Mouse (Mus musculus) hindbrain, embryonic 11.5 days (tissue): ENCODE measurements around the gene Enthd1. TPM values are rescaled to one million over a fixed set of nuclear protein-coding genes. Genes with fewer than 3 reads are reported as not detected.

Source experiments
- ATAC-seq: fragments of 200-750 bp; cut with Nextera tagmentation; 2 replicates; pipeline ENCODE4 v1.8.0; 2017; ENCODE audit warnings: mild to moderate bottlenecking, moderate TSS enrichment, moderate library complexity; ENCODE audit not compliant: low FRiP score
- DNase-seq: peaks from one replicate; pipeline ENCODE4 v3.0.0-alpha.2; 2015; ENCODE audit warnings: low spot score
- H3K27ac ChIP-seq: fragments of 300-500 bp; sonication (generic); 2 replicates; pipeline ENCODE4 v1.5.1; 2014; ENCODE audit warnings: mild to moderate bottlenecking, low read depth, low read length
- H3K27me3 ChIP-seq: fragments of 300-500 bp; sonication (generic); 2 replicates; pipeline ENCODE4 v1.6.1; 2014; ENCODE audit warnings: mild to moderate bottlenecking, low read length, moderate library complexity, mixed read lengths; ENCODE audit not compliant: control insufficient read depth, insufficient read depth
- H3K36me3 ChIP-seq: fragments of 300-500 bp; sonication (generic); 2 replicates; pipeline ENCODE4 v1.6.1; 2014; ENCODE audit warnings: mild to moderate bottlenecking, low read length, moderate library complexity, mixed read lengths; ENCODE audit not compliant: control insufficient read depth, insufficient read depth
- H3K4me1 ChIP-seq: fragments of 300-500 bp; sonication (generic); replicated peaks from 2 replicates; pipeline ENCODE4 v1.6.1; 2014; ENCODE audit warnings: low read length, mixed read lengths; ENCODE audit not compliant: control insufficient read depth, insufficient read depth
- H3K4me2 ChIP-seq: fragments of 300-500 bp; sonication (generic); replicated peaks from 2 replicates; pipeline ENCODE4 v1.6.1; 2014; ENCODE audit warnings: mild to moderate bottlenecking, low read depth, low read length
- H3K4me3 ChIP-seq: fragments of 300-500 bp; sonication (generic); 2 replicates; pipeline ENCODE4 v1.5.1; 2014; ENCODE audit warnings: low read depth, low read length
- H3K9ac ChIP-seq: fragments of 300-500 bp; sonication (generic); 2 replicates; pipeline ENCODE4 v1.6.1; 2014; ENCODE audit warnings: low read depth, low read length
- H3K9me3 ChIP-seq: fragments of 300-500 bp; sonication (generic); 2 replicates; pipeline ENCODE4 v1.6.1; 2016; ENCODE audit warnings: low read length; ENCODE audit not compliant: control insufficient read depth
- WGBS: fragments of 180-500 bp; shearing (Covaris S2); extraction: QIAGEN DNeasy Blood & Tissue Kit; methylation state at CpG from one replicate; pipeline ENCODE4 v1.1.7; 2014; 5-methylcytosine and 5-hydroxymethylcytosine counted together
- polyA plus RNA-seq: library from polyadenylated mRNA; unstranded; fragments of >200 nt; fragmentation: Nextera tagmentation; extraction: Ambion mirVana; gene quantifications from 2 replicates; pipeline ENCODE4 v1.2.1, GENCODE M21; 2014

Gene Enthd1
- polyA plus RNA-seq, 1 experiment from 2014 or later = not detected

DNA sequence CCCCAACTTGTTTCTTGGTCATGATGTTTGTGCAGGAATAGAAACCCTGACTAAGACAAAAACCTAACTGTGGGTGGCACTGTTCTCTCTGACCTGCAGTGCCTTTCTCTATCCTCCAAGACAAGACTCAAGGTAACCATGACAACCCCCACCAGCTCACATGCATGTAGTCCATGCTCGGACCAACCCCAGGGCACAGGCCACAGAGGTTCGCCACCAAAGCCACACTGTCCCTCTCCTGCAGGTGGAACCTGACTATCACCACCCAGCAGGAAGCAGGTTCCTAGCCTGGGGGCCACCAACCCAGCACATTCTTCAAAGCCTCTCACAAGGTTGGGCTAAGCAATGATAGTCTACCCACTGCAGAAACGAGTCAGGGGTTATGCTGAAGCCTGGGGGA is 76.3 kb downstream of the Enthd1 start:
- no peaks in the 10 kb centered on the region for H3K27me3 ChIP-seq
- no peaks in the 10 kb centered on the region for H3K36me3 ChIP-seq
- H3K9ac ChIP-seq = no peak overlapping the region
- no peak overlapping the region for H3K4me2 ChIP-seq
- no peak overlapping the region for H3K27ac ChIP-seq
- 39% methylated on average over 3 of the region's 3 CpGs for WGBS
- no peaks in the 10 kb centered on the region for H3K9me3 ChIP-seq
- no peak for ATAC-seq
- no peaks in the 10 kb centered on the region for H3K4me1 ChIP-seq
- H3K4me3 ChIP-seq = no peak overlapping the region
- DNase-seq = no peak

DNA sequence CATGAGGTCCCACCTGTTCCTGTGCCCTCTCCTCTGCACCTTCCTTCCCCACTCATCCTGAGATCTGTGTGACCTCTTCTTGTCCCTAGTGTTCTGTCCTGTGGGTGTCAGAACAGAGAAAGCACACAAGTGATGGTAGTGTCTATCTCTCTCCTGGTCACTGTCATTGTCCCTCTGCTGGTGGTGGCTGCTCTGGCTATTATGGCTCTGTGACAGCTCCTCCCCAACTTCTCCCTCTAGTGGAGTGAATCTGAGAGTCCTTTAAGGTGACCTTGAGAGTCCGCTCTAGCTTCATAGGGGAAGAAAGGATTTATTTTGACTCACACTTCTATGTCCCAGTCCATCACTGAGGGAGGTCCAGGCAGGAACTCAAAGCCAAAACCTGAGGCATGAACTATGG is 79.4 kb downstream of the Enthd1 start:
- no peak for ATAC-seq

DNA sequence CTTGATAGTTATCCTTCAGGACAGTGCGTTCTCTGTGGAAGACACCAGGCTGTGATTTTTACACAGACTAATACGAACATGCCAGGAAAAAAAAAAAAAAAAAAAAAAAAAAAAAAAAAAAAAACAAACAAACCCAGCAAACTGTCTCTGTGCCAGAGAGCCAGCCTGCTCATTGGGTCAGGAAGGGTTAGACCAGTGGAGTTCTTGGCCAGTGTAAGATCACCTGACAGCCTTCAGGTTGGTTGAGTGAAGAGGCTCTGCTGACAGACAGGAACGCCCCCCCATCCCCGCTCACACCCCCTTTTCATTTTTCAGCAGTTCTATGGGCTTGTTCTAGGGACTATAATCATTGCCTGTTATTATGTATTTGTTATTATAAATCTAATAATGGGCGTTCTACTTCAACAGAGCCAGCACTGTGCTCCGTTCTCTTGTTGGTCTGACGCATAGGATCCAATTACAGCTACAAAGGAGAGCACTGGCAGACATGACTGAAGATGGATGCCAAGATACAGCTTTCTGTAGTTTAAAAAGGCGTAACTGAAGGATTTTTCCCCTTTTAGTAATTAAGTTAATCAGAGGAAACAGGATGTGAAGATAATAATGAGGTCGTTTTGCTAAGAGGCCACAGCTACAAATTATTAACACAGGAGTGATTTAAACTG is 81.8 kb downstream of the Enthd1 start:
- H3K27me3 ChIP-seq = no peaks in the 10 kb centered on the region
- H3K9ac ChIP-seq = no peak overlapping the region
- no peak overlapping the region for H3K4me2 ChIP-seq
- H3K4me1 ChIP-seq = no peaks in the 10 kb centered on the region
- WGBS = 74% methylated on average over 9 of the region's 9 CpGs
- DNase-seq = no peak
- H3K9me3 ChIP-seq = no peaks in the 10 kb centered on the region
- ATAC-seq = no peak
- H3K27ac ChIP-seq = no peak overlapping the region
- H3K4me3 ChIP-seq = no peak overlapping the region
- no peaks in the 10 kb centered on the region for H3K36me3 ChIP-seq

More for the DNA sequence above, 79.4 kb downstream of the Enthd1 start:
- no peaks in the 10 kb centered on the region for H3K9me3 ChIP-seq
- no peak overlapping the region for H3K4me2 ChIP-seq
- H3K36me3 ChIP-seq = no peaks in the 10 kb centered on the region
- H3K9ac ChIP-seq = no peak overlapping the region
- H3K27me3 ChIP-seq = no peaks in the 10 kb centered on the region
- DNase-seq = no peak
- no peaks in the 10 kb centered on the region for H3K4me1 ChIP-seq
- 96% methylated on average over 1 of the region's 1 CpGs for WGBS
- H3K4me3 ChIP-seq = no peak overlapping the region
- no peak overlapping the region for H3K27ac ChIP-seq

DNA sequence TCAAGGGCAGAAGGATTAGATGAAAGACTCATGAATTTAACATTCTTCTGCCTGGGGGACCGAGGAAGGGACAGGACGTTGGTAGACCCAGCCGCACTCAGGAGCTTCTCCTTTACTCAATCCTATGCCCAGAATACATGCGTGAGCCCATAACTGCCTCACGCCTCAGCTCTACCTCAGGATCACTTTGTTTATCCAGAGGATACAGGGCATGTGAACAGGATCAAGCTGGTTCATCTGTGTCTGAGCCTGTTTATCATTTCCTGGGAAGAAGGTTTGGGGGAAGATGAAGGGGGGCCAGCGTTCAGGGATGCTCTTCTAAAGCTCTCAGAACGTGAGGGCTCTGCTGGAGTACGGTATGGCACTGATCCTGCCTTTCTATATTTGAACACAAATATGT is 82.6 kb downstream of the Enthd1 start:
- ATAC-seq (no peak), DNase-seq (no peak)
- Histone ChIP-seq H3K4me1 (no peaks in the 10 kb centered on the region), H3K27me3 (no peaks in the 10 kb centered on the region), H3K36me3 (no peaks in the 10 kb centered on the region), H3K4me3 (no peak overlapping the region), H3K4me2 (no peak overlapping the region), H3K27ac (no peak overlapping the region), H3K9ac (no peak overlapping the region), H3K9me3 (no peaks in the 10 kb centered on the region)
- WGBS = 83% methylated on average over 8 of the region's 8 CpGs

DNA sequence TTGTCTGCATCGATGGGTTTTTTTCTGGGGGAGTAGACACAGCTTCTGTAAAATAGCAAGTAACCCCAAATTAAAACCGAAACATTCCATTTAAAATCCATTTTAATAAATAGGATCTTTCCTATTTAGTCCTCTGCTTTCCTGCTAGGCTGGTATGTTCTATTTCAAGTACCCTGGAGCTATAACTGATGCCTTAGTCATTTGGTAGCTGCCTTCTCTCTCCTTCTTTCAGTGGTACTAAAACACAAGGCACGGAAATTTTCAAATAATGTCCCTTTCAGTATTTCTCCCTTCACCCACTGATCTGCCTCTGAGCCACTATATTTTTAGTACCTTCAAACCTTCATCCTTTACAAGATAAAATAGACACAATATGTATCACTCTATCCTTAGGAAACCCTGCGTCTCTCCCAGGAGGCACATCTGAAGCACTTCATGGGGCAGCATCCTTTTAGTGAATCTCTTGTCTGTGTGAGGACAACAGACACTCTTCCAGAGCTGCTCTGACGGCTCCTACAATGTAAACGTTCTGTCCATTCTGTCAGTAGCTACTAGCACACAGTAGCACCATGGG is 90.4 kb downstream of the Enthd1 start:
- H3K4me3 ChIP-seq = no peak overlapping the region
- no peaks in the 10 kb centered on the region for H3K4me1 ChIP-seq
- ATAC-seq = no peak
- H3K27me3 ChIP-seq = no peaks in the 10 kb centered on the region
- 82% methylated on average over 6 of the region's 6 CpGs for WGBS
- DNase-seq = no peak
- no peak overlapping the region for H3K27ac ChIP-seq
- no peaks in the 10 kb centered on the region for H3K36me3 ChIP-seq
- H3K4me2 ChIP-seq = no peak overlapping the region
- no peak overlapping the region for H3K9ac ChIP-seq
- no peaks in the 10 kb centered on the region for H3K9me3 ChIP-seq

DNA sequence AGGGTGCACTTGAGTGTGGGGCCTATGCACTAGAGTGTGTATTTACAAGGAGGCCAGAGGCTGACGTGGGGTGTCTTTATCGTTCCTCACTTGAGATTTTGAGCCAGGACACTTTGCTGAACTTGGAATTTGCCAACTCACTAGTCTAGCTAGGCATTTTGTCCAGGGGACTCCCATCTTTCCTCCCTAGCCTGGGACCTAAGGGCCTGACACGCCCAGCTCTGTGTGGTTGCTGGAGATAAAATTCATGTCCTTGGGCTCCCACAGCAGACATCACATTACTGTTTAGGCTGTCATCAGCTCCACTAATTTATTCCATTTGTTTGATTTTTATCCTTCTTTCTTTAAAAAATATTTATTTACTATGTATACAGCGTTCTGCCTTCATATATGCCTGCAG is 97.1 kb downstream of the Enthd1 start:
- H3K27me3 ChIP-seq = no peaks in the 10 kb centered on the region; the same call in 1 of the 2 replicates
- no peaks in the 10 kb centered on the region for H3K36me3 ChIP-seq
- no peaks in the 10 kb centered on the region for H3K4me1 ChIP-seq
- H3K4me3 ChIP-seq = no peak overlapping the region
- H3K9me3 ChIP-seq = no peaks in the 10 kb centered on the region
- no peak overlapping the region for H3K9ac ChIP-seq
- ATAC-seq (no peak), DNase-seq (no peak)
- no peak overlapping the region for H3K4me2 ChIP-seq
- 86% methylated on average over 4 of the region's 4 CpGs for WGBS
- no peak overlapping the region for H3K27ac ChIP-seq

DNA sequence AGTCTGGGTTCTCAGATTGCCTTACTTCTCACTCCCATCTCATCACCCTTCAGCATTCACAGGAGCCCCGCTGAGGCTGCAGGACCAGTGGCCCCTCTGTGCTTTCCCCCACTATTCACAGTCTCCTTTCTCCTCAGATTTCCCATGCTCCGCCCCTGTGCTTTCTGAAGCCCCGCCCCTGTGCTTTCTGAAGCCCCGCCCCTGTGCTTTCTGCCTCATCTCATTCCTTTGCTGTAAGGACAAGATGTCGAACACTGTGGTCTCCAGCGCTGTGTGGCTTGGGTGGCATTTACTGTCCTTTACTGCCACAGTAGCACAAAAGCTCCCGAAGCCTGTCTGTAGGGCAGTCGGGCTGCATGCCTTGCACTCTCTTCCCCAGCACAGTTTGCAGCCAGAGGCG is 102.8 kb downstream of the Enthd1 start:
- 0 out of 2 replicates have a peak overlapping the region, but pooled peaks have one; percentile 9 for H3K4me2 ChIP-seq
- ATAC-seq = peak; percentile 68

DNA sequence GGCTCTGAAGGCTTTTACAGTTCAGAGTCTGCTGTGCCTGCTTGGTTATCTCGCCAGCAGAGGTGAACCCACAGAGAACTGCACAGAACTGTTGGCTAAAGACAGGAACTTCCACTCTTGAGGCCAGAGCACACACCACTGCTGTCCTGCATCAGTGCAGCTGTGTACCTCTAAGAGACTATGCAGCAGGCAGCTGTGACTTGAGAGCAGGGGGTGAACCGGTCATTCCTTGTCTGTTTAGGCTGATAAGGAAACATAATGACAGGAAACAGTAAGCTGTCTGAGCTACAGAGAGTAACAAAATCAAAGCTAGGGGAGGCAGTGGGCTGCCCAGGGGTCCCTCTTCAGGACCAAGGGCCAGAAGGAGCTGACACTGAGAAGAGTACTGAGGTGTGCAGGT is 103.5 kb downstream of the Enthd1 start:
- WGBS = 61% methylated on average over 2 of the region's 2 CpGs

More for the DNA sequence above, 102.8 kb downstream of the Enthd1 start:
- Histone ChIP-seq H3K36me3 (no peaks in the 10 kb centered on the region), H3K4me3 (no peak overlapping the region), H3K9ac (no peak overlapping the region), H3K27ac (no peak overlapping the region), H3K27me3 (no peaks in the 10 kb centered on the region; the same call in 1 of the 2 replicates), H3K9me3 (no peaks in the 10 kb centered on the region), H3K4me1 (peaks cover 3% of the 10 kb centered on the region; the same call in 1 of the 2 replicates)
- WGBS = 5% methylated on average over 9 of the region's 9 CpGs
- peak; percentile 68 for DNase-seq

DNA sequence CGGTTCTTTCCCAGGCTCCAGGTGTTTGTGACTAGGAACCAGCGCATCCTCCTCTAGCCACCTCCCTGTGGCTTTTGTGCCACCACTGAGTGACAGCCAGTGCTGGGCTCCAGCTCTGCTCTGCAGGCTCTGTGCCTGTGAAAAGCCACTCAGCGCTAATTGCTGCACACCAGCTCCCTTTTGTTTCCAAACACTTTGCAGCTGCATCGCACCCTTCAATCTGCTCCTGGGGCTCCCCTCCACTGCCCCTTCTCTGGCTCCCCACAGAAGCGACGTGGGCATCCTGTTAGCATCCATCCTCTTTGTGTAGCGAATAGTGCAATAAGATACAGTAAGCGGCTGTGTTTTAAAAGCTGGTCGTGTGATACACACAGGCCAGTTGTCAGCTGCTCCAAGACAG is 104.9 kb downstream of the Enthd1 start:
- DNase-seq = no peak
- no peaks in the 10 kb centered on the region; the same call in 1 of the 2 replicates for H3K27me3 ChIP-seq
- no peak overlapping the region for H3K4me2 ChIP-seq
- no peaks in the 10 kb centered on the region for H3K9me3 ChIP-seq
- 34% methylated on average over 9 of the region's 9 CpGs for WGBS
- no peak for ATAC-seq
- no peak overlapping the region for H3K4me3 ChIP-seq
- no peak overlapping the region for H3K27ac ChIP-seq
- H3K36me3 ChIP-seq = no peaks in the 10 kb centered on the region
- H3K9ac ChIP-seq = no peak overlapping the region
- peaks cover 3% of the 10 kb centered on the region; the same call in 1 of the 2 replicates for H3K4me1 ChIP-seq

More for the DNA sequence above, 103.5 kb downstream of the Enthd1 start:
- Histone ChIP-seq H3K36me3 (no peaks in the 10 kb centered on the region), H3K27me3 (no peaks in the 10 kb centered on the region; the same call in 1 of the 2 replicates), H3K9me3 (no peaks in the 10 kb centered on the region), H3K4me1 (peaks cover 3% of the 10 kb centered on the region; the same call in 1 of the 2 replicates), H3K4me2 (no peak overlapping the region), H3K27ac (no peak overlapping the region), H3K9ac (no peak overlapping the region), H3K4me3 (no peak overlapping the region)
- ATAC-seq = no peak
- no peak for DNase-seq
